Mouse (Mus musculus): ENCODE measurements around the gene Rasgrp3. TPM values are rescaled to one million over a fixed set of nuclear protein-coding genes. Genes with fewer than 3 reads are reported as not detected.
"Not testable (repeated sequence)": the region's sequence is repeated elsewhere in the genome, so short reads cannot be mapped to it uniquely, and the experiment has no call there.

Rasgrp3 gene
- total RNA-seq, 2 experiments from 2014 or later, result 0.61 to 16.3 TPM

GRCm38 (mm10) chr17:75456096-75456495 is 20.4 kb downstream of the Rasgrp3 start:
- not testable (repeated sequence) for ATAC-seq (replicated peaks; ENCODE audit: low FRiP score, poor library complexity, severe bottlenecking)

DNA sequence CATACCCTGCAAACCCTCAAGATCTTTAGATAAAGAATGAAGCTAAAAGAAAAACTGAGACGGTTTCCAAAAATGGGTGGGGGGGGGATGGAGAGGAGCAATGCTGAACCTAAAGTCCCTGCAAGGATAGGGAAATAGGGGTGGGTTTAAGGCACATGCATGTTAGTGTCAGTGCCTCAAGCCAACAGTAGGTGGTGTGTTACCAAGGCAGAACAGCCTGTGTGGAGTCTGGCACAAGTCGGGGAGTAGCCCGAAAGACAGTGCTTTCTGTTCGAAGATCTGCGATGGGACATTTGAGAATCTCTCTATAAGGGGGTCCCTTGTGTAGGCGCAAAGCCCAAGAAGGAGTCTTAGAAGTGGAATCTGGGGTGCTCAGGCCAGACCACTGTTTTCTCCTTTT is 24.9 kb downstream of the Rasgrp3 start:
- ATAC-seq (replicated peaks; ENCODE audit: low FRiP score, poor library complexity, severe bottlenecking), result no peak

- no peak for ATAC-seq (replicated peaks; ENCODE audit: low FRiP score, poor library complexity, severe bottlenecking)
These were observed 26.1 kb downstream of the Rasgrp3 start for GRCm38 (mm10) chr17:75461771-75462170.

DNA sequence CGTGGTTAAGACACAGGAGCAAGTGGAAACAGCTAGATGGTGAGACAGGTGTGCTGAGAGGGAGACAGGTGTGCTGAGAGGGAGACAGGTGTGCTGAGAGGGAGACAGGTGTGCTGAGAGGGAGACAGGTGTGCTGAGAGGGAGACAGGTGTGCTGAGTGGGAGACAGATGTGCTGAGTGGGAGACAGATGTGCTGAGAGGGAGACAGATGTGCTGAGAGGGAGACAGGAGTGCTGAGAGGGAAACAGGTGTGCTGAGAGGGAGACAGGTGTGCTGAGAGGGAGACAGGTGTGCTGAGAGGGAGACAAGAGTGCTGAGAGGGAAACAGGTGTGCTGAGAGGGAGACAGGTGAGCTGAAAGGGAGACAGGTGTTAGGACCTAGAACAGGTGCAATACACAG is 27.5 kb downstream of the Rasgrp3 start:
- not testable (repeated sequence) for ATAC-seq (replicated peaks; ENCODE audit: low FRiP score, poor library complexity, severe bottlenecking)

GRCm38 (mm10) chr17:75463645-75464044 is 27.9 kb downstream of the Rasgrp3 start:
- ATAC-seq (replicated peaks; ENCODE audit: low FRiP score, poor library complexity, severe bottlenecking), result no peak

- no peak for ATAC-seq (replicated peaks; ENCODE audit: low FRiP score, poor library complexity, severe bottlenecking)
These were observed 28.8 kb downstream of the Rasgrp3 start for GRCm38 (mm10) chr17:75464331-75464982.

DNA sequence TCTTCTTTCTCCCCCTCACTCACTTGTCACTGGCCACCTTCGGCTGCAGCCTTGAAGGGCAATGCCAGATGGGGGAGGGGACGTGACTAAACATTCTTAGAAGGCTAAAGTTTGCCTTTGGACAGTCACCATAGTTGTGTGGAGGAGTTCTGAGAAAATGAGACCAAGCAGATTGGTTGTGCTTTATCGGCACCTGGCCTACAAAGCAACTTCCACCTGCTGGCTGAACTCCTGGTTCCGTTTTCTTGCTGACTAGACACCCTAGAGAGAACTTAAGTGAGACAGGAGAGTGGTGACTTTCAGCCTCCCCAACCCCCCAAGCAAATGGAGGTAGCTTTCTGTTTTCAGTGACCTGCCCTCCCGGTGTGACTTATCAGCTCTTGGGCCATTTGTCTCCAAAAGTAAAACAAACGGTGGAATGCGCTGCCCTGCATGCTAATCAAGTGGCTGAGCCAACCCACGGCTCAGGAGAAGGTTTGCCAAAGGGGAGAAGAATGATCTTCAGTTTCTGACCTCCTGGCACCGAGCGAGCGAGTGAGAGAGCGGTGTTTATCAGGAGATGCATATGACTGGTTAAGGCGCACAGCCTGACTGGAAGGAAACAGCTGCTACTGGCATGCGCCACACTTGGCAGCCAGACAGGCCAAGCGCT is 29.4 kb downstream of the Rasgrp3 start:
- ATAC-seq (replicated peaks; ENCODE audit: low FRiP score, poor library complexity, severe bottlenecking), result no peak

DNA sequence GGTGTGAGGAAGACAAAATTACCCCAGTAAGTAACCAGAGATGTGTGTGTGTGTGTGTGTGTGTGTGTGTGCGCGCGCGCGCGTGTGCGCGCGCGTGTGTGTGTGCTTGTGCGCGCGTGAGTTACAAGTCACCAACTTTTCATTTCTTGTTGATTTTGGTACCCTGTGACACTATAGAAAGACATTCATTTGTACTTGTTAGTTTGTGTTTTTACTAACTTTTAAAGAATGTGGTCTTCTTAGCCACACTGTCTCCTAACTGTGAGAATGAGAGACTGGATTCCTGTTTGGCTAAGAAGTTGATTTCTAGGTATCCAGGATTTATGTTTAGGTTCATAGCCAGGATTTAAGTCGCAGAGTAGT is 29.9 kb downstream of the Rasgrp3 start:
- ATAC-seq (replicated peaks; ENCODE audit: low FRiP score, poor library complexity, severe bottlenecking), result no peak

- ATAC-seq (replicated peaks; ENCODE audit: low FRiP score, poor library complexity, severe bottlenecking), result no peak
These were observed 31.3 kb downstream of the Rasgrp3 start for GRCm38 (mm10) chr17:75466948-75467347.

DNA sequence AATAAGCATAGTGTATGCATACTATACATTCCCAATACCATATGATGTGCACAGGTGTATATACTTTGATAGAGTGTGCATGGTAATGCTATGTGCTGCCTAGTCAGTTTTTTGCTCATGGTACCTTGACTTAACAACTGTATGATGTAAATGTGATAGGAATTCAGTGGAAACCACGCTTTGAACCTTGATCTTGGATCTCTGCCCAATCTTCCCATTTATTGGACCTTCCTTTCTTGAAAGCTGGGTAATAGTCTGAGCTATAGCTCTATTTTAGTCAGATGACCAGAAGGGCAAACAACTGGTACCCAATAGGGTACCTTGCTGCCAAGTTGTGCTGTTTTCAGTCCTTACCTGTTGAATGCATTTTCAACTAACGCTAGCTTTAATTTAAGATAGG is 31.8 kb downstream of the Rasgrp3 start:
- no peak for ATAC-seq (replicated peaks; ENCODE audit: low FRiP score, poor library complexity, severe bottlenecking)

DNA sequence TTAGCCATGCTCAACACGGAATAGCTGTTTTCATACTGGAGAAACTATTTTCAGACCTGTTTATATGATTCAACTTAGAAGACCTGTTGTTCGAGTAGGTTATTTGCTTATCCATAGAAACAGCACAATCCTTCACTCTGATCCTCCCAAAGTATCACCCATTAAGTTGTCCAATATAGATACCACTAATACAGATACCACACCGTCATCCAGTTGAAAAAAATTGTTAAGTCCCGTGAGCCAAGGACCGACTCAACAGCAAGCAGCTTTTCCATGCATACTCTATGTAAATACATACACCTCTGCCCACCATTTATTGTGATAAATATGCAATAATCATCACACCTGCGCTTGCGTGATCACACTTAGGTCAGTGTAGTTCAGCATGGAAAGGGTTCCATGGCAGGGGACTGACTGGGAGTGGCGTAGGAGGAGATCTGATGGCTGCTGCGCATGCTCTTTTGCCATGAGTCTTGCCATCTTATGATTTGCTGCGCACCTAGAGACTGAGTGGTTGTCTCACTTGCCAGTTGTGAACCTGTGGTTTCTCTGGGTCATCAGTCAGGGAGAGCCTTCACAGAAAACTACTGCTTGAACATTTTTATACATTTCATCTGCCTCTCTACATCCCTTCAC is 32.9 kb downstream of the Rasgrp3 start:
- no peak for ATAC-seq (replicated peaks; ENCODE audit: low FRiP score, poor library complexity, severe bottlenecking)

- no peak for ATAC-seq (replicated peaks; ENCODE audit: low FRiP score, poor library complexity, severe bottlenecking)
These were observed 34.6 kb downstream of the Rasgrp3 start for GRCm38 (mm10) chr17:75470325-75470724.

DNA sequence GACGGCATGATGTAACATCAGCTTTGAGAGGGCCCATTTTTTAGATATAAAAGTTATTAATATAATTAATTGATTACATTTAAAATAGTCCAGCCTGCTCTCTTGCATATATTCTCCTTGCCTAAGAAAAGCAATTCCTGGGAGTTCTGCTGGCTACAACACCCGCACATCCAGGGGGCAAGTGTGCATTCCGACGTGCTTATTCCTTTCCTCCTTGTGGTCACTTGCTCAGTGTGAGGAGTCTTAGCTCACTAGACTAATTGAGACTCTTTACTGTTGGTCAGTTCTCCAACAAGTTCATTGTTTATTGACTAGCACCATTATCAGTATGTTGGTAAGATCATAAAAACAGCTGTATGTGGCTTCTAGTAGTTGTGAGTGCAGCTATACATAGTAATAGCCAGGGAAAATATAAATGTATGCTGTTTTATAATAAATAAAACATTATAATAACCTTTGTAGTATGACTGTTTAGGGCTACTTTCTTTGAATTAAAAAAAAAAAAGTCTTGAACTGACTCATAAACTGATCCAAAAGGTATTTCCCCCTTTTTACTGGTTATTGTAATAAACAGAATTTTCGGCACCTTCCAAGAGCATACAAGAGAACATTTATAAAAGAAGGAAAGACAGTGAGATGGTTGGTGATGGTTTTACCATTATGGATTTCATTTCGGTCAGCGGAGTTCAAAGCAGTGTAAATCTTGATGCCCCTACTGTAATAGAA is 35.4 kb downstream of the Rasgrp3 start:
- ATAC-seq (replicated peaks; ENCODE audit: low FRiP score, poor library complexity, severe bottlenecking), result no peak

- no peak for ATAC-seq (replicated peaks; ENCODE audit: low FRiP score, poor library complexity, severe bottlenecking)
These were observed 36.1 kb downstream of the Rasgrp3 start for GRCm38 (mm10) chr17:75471644-75472253.

GRCm38 (mm10) chr17:75472379-75472778 is 36.7 kb downstream of the Rasgrp3 start:
- ATAC-seq (replicated peaks; ENCODE audit: low FRiP score, poor library complexity, severe bottlenecking), result no peak

DNA sequence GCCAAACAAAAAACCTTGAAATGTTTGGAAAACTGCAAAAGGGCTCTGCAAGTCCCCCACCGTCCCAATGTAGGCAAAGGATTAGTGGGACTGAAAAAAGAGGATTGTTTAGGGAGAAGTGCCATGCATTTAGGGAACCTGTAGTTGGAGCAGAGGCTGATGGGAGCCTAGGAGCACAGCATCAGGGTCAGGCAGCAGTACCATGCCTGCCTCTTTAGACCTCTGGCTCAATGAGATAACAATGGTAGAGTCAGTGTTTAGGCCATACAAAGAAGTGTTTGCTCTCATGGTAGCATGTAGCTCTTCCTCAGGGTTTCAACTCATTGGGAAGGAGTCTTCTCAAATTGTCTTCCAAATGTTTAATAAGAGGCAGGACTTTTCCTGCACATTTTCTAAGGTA is 40.3 kb downstream of the Rasgrp3 start:
- ATAC-seq (replicated peaks; ENCODE audit: low FRiP score, poor library complexity, severe bottlenecking), result no peak

- ATAC-seq (replicated peaks; ENCODE audit: low FRiP score, poor library complexity, severe bottlenecking), result no peak
These were observed 41.2 kb downstream of the Rasgrp3 start for GRCm38 (mm10) chr17:75476736-75477416.

- ATAC-seq (replicated peaks; ENCODE audit: low FRiP score, poor library complexity, severe bottlenecking), result no peak
These were observed 42.0 kb downstream of the Rasgrp3 start for GRCm38 (mm10) chr17:75477655-75478054.

GRCm38 (mm10) chr17:75478836-75479235 is 43.1 kb downstream of the Rasgrp3 start:
- ATAC-seq (replicated peaks; ENCODE audit: low FRiP score, poor library complexity, severe bottlenecking), result no peak

DNA sequence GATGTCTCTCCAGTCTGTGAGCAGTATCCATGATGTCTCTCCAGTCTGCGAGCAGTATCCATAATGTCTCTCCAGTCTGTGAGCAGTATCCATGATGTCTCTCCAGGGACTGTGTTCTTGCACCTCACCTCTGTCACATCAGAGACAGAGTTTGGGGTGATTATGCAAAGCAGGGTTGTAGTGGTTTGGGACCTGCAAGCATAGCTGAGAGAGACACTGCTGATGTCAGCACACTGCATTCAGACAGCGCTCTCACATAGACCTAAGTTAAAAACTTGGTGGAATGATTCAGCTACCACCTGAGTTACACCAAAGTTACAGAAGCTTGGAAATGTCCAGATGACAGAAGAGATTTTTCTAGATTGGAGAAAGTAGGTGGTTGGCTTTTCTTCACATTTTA is 44.0 kb downstream of the Rasgrp3 start:
- ATAC-seq (replicated peaks; ENCODE audit: low FRiP score, poor library complexity, severe bottlenecking), result no peak
